Mouse (Mus musculus) kidney, adult 18-20 months (tissue): ENCODE data around the gene Ikzf2.

ENCODE experiments used
- DNase-seq: peaks from one replicate; pipeline ENCODE4 v3.0.0; 2021

The Ikzf2 gene

DNA sequence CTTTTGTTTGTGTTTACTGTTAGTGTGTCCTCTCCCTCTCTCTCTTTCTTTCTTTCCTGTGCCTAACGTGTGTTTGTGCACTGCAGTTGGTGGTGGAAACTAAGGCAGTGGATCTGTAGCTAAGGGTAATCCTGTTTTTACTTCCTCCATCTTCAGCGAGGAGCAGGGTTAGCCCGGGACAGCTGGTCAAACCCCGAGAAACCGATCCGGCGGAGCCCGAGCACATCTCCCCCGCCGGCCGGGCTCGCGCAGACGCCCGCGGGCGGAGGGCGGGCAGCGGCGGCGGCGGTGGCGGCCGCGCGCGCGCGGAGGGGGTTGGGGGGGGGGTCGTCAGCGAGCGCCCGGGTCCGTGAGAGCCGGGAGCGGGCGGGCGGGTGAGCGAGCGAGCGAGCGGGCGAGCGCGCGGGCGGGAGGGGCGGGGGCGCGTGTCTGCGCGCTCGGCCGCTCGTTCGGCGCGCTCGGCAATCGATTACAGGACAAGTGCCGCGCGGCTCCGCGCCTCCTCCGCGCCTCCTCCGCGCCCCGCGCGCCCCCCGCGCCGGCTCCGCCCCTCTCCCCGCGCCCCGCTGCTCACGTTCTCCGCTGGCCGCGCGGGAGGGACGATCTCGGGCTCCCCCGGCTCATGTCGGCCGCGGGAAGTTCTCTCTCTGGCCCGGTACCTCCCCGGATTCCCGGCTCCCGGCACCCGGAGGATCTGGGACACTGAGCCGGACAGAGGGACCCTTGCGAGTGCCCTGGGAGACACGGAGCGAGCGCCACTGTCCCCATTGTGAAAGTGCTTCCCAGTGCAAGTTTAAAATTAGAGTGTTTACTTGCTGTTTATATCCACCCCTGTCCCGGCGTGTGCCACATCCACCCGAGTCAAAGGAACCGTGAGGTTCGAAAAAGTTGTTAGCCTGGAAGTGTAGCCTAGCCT lies at the start of gene Ikzf2:
Gene Ikzf2, minus strand, starts transcription at position 170 of the 916 bp plus-strand sequence.
- peak; percentile 79 for DNase-seq

GRCm38 (mm10) chr1:69729729-69730128 lies 42.7 kb upstream of the Ikzf2 start:
- no peak for DNase-seq

- DNase-seq, result no peak
Observed at GRCm38 (mm10) chr1:69729031-69729679, 42.1 kb upstream of the Ikzf2 start.

GRCm38 (mm10) chr1:69727968-69728367 lies 40.9 kb upstream of the Ikzf2 start:
- DNase-seq, result no peak

- no peak for DNase-seq
Observed at GRCm38 (mm10) chr1:69717107-69717506, 30.1 kb upstream of the Ikzf2 start.

DNA sequence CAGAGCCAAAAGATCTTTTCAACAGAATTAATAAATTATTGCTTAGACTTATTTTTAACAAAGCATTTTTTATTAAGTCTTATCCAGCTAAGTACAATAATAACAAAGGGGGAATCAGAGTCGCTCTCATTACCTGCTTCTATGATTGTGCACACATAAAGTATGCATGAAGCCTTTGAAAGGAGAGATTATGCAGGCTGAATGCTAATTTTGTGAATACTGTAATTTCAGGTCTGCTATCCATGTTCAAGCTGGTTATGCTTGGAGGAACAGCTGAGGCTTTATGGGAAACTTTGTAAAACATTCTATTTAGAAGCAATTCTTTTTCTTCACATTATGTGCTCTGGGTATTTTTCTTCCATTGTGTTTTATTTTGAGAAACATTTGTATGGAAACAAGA lies 21.5 kb upstream of the Ikzf2 start:
- DNase-seq, result no peak

GRCm38 (mm10) chr1:69703506-69704156 lies 16.6 kb upstream of the Ikzf2 start:
- DNase-seq, result no peak

DNA sequence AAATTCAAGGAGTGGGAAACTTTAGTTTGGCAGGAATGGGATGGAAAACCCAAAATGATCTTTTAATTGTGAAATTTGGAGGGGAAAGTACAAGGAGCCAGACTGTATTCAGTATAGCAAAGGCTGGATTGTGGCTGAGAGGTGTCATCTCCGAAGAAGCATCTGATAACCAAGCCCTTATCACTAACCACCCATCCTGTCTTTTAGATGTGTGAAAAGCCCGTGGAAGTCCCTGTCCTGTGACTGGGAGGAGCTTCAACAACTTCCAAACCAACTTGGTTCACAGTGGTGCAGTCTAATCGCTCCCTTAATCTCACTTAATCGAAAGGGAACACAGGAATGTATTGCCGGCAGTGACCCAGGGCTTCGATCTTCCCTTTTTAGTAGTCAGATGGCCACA lies 4.9 kb upstream of the Ikzf2 start:
- no peak for DNase-seq

- DNase-seq, result peak; percentile 57
Observed at GRCm38 (mm10) chr1:69688961-69689360, 1.9 kb upstream of the Ikzf2 start.

DNA sequence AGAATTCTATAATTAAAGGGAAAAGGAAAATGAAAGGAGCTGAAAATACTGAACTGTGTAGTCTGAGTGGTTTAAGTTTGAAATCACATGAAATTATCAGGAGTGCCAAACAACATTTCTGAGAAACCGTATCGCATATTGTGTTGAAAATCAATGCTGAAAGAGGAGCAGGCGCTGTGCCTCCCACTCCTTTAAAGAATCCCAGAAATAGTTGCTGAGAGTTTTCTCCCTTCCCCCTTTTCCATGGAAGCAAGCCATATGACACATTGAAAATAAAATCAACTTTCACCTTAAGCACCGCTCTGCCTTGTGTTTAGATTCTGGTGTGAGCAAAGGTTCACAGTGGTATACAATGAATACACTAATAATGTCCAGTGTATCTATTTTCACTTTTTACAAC lies 1.1 kb upstream of the Ikzf2 start:
- DNase-seq, result no peak

DNA sequence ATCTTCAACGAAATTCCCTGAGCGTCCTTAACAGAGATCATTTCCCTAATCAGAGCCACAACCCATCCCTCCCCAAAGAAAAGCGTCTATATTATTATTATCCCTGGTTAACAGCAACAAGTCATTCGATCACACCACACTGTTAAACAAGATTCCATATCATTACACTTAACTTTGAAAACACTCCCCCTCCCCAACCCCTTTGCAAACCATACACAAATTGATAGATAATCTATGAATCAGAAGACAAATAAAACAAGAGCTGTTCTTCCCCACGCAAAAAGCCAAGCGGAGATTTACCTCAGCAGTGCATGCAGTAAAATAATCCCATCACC lies 337 bp downstream of the Ikzf2 start:
- no peak for DNase-seq

DNA sequence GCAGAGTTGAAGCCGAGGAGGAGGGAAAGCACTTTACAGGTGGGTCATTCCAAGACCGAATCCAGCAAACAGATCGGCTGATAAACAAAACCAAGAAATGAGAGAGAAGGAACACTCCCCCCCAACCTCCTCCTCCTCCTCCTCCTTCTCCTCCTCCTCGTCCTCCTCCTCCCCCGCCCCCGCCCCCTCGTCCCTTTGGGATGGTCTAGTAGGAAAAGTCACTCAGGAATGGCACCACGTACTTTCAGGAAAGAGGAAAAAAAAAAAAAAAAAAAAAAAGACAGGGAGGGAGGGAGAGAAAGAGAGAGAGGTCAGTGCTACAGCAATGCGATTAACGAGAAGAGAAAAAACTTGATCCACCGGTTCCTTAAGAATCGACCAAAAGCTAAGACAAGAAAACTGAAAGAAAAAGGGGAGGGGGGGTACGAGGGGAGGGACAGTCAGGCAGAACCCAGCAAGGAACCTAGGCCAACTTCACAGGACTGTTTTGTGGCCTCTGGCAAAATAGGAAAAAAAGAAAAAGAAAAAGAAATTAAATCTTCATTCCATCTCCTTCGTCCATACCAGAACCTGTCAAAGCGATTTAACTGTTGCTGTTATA lies 1.1 kb downstream of the Ikzf2 start:
- DNase-seq, result peak; percentile 5

GRCm38 (mm10) chr1:69685049-69685889 lies 1.8 kb downstream of the Ikzf2 start:
- no peak for DNase-seq

GRCm38 (mm10) chr1:69684280-69685040 lies 2.6 kb downstream of the Ikzf2 start:
- peak; percentile 9 for DNase-seq

- no peak for DNase-seq
Observed at GRCm38 (mm10) chr1:69683851-69684250, 3.2 kb downstream of the Ikzf2 start.

DNA sequence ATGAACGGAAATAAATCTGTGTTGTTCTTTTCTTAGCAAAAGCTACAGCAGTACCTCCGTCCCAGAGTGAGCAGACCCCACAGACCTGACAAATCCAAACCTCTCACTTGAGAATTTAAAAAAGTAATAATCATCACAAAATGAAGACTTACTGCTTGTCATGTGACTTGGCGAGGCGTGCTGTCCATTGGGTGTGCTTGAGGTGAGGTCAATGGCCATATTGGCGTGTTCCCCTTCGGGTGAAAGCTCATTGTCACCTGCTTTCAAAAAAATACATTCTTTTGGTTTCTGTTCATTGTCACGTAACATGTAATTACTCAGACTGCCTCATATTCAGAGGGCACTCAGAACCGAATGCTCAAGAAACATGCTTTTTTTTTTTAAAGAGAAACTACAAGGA lies 4.0 kb downstream of the Ikzf2 start:
- no peak for DNase-seq

GRCm38 (mm10) chr1:69682261-69682660 lies 4.8 kb downstream of the Ikzf2 start:
- DNase-seq, result no peak

- no peak for DNase-seq
Observed at GRCm38 (mm10) chr1:69681003-69681402, 6.0 kb downstream of the Ikzf2 start.

DNA sequence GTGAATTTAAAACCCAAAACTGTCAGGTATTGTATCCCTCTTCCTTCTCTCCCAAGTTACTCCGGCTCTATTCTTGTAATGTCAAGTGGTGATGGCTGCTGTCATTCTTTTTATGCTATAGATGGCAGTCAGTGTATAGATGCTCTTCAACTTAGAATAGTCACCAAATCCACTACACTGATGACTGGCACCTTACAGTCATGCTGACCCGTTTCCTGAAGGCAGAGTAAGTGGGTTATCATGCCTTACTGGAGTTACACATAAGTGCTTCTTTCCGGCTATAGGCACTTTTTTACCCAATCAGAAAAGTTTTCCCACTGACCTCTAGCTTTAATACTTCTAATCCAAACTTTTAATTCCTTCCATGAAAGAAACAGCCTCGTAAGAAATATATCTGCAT lies 6.5 kb downstream of the Ikzf2 start:
- no peak for DNase-seq

GRCm38 (mm10) chr1:69669897-69670404 lies 17.1 kb downstream of the Ikzf2 start:
- no peak for DNase-seq

- no peak for DNase-seq
Observed at GRCm38 (mm10) chr1:69667456-69667855, 19.6 kb downstream of the Ikzf2 start.
